Mouse (Mus musculus) urinary bladder, adult 18-20 months (tissue): ENCODE results near the gene Vmn1r125.
"Not testable (repeated sequence)": the region's sequence is repeated elsewhere in the genome, so short reads cannot be mapped to it uniquely, and the experiment has no call there.

Experiments
- DNase-seq, 2 experiments: peaks; one replicate each; pipeline ENCODE4 v3.0.0; 2022; ENCODE audit warnings: low spot score in 2 of 2, mixed read lengths in 2 of 2

Vmn1r125 gene

GRCm38 (mm10) chr7:21271879-21272278 is at the start of gene Vmn1r125:
Gene Vmn1r125, plus strand, starts transcription at chr7:21272179.
- DNase-seq: not testable (repeated sequence)

- not testable (repeated sequence) for DNase-seq
Measured at GRCm38 (mm10) chr7:21260517-21260916, 11.5 kb upstream of the Vmn1r125 start, which contains the start of gene Vmn1r124. Gene Vmn1r124, minus strand, starts transcription at chr7:21260617.

DNA sequence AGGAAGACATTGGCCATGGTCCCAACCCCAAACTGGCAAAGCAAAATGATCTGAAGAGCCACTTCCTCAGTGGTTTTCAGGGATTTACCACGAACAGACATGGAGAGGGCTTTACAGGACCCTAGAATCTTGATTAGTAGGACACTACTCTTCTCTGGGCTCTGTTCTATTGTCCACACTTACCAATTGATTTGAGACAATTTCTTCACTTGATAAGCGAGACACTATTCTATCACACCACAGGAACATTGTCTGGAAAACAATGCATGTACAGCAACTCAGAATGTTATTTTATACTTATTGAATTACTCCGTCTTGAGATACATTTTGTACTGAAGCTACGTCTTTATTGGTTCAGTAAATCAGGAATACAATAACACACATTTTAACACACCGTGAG is 29.4 kb downstream of the Vmn1r125 start, which contains the start of gene Vmn1r126:
Gene Vmn1r126 (minus strand): TSS at position 101 of the 400 bp plus-strand sequence.
- DNase-seq: not testable (repeated sequence)

DNA sequence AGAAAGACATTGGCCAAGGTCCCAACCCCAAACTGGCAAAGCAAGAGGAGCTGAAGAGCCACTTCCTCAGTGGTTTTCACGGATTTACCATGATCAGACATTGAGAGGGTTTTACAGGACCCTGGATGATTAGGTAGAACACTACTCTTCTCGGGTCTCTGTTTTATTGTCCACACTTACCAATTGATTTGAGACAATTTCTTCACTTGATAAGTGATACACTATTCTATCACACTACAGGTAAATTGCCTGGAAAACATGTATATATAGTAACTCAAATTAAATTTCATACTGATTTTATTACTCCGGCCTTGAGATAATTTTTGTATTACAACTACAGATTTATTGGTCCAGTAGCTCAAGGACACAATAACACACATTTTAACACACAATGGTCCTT is 47.8 kb downstream of the Vmn1r125 start, which contains the start of gene Vmn1r127:
Gene Vmn1r127 (minus strand): TSS at position 101 of the 400 bp plus-strand sequence.
- not testable (repeated sequence) for DNase-seq
